Mouse (Mus musculus) MN1 (cell line): ENCODE data around the gene Xylt1.

Experiments used
- DNase-seq: peaks from one replicate; pipeline ENCODE4 v3.0.0-alpha.2; 2016; ENCODE audit warnings: low spot score

Xylt1 gene

DNA sequence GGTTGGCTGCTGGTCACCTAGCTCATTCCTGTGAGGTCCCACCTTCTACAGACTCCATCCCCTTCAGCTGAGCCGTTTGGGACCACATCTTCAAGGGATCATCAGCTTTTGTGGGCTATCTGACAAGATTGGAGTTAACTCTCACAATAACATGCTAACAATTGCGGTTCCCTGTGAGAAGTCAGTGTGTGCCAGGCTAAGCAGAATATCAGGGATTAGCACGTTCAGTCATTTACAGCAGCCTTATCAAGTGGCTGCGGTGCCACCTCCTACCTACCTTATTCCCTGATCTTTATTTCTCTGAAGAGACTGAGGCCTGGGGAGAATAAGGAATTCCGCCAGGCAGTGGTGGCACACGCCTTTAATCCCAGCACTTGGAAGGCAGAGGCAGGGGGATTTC lies 13.6 kb downstream of the Xylt1 start:
- no peak for DNase-seq

DNA sequence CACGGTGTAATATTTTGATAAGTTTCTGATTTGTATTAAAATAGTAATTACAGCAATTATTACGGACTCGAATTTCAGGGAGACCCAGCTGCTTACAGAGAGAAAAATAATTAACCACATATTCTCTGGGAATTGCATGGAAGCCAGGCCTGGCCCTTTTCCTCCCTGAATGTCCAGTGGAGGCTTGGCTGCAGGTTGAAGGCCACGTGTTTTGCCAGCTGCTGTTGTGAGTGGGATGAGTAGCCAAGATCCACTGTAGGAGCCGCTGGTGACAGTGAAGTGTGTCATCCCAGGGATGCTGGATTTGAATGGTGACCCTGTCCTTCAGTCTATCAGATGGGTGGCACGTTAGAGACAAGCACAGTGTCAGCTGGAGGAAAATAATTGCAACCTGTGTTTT lies 14.7 kb downstream of the Xylt1 start:
- no peak for DNase-seq

DNA sequence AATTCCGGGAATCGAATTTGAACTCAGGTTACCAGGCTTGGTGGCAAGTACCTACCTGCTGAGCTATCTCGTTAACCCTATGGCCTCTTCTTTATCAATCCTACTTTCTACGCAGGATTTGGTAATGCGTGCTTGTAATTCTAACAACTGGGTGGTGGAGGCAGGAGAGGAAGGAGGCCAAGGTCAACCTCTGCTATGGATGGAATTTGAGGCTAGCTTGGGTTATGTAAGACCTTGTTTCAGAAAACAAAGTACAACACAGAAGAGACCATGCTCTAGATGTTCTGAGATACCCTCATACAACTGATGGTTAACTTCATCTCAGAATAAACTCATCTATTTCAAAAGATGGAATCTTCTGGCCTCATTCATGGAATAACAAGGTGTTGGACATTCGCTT lies 17.1 kb downstream of the Xylt1 start:
- DNase-seq: no peak

DNA sequence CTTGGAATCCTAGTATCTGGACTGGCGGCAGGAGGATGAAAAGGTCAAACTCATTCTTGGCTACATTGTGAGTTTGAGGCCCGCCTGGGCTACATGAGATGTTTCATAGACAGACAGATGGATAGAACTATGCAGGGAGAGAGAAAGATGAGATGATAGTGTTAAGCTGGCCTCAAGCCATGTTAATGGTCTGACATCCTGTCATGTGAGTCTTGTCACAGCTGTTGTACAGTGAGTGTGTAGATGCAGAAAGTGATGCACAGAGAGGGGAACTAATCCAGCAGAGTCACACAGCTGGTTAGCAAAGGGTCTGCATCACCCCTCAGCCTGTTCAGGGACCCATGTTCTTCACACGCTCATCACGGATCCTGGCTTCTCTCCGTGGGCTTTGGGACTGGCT lies 19.2 kb downstream of the Xylt1 start:
- DNase-seq: no peak

DNA sequence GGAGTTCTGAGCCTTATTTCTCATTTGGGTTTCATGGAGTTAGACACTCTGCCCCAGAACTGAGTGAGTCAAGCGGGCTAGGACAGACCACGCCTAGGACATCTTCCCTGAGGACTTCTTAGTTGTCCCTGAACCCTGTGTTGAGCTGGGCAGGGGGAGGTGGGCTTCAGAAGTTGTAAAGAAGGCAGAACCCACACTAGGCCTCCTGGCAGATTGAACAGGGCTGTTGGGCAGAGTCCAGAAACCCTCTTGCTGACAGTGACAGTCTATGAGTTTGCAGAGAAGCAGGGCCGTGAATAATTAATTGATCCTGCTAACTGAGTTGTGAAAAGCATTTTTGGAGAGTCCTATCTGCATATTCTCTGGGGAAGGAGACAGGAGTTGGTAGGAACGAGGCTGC lies 20.8 kb downstream of the Xylt1 start:
- DNase-seq: no peak

DNA sequence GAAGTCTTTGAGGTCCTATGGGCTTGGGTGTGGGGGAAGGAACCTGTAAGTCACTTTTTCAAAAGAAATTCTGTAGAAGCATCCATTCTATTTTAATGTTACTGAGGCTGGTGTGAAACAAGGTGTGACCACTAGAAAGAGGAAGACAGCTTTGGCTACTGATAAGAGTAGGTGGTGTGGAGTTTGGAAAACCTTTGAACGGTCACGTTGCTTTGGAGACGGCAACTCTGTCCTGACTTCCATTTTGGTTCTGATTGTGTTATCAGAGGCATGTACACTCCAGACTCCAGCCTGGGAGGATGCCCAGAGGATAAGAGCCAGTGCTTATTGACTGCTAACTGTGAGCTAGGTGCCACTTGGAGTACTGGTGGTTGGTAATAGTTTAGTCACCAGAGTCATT lies 25.6 kb downstream of the Xylt1 start:
- DNase-seq: no peak

DNA sequence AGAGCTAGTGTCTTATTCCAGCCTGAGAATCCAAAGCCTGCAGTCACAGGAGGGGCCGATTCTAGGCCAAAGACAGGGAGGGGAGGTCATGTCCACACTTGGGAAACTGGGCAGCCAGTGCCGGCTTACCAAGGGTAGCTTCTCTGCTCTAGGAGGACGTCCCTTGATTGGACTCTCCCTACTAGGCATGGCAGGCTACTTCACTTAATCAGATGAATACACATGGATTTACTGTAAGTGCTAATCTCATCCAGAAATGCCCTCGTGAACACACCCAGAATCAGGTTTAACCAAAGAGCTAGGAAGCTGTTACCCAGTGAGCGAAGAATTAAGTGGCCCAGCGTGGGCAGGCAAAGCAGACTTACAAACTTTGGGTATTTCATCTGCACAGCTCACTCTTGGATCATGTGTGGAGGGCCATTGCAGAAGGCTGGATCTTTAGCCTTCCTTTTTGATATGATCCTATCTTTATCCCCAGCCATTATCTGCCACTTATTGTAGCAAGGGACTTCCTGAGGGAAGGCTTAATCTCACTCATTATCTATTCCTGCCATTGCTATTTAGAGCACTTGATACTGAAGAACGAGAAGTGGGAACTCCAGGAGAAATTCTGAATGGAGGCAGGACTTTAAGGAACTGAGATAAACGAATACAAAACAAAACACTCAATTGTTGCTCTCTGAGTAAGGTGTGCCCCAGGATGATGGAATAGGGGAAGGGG lies 28.6 kb downstream of the Xylt1 start:
- no peak for DNase-seq

DNA sequence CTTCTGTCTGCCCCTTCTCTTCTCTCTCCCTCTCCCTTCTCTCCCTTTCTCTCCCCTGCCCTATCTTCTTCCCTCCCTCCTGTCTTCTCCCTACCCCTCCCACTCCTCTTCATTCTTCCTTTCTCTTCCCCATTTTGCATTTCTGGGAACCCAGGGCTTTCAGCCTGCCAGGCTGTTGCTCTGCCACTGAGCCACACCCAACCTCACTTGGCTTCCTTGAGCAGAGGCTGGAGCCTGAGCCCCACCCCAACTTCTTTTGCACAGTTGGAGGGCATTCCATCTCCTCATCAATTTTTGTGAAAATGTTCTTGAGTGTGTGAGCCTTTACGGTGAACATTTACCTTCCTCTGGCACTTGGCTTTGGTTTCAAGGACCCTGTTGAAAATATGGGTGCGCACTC lies 31.1 kb downstream of the Xylt1 start:
- DNase-seq: no peak

DNA sequence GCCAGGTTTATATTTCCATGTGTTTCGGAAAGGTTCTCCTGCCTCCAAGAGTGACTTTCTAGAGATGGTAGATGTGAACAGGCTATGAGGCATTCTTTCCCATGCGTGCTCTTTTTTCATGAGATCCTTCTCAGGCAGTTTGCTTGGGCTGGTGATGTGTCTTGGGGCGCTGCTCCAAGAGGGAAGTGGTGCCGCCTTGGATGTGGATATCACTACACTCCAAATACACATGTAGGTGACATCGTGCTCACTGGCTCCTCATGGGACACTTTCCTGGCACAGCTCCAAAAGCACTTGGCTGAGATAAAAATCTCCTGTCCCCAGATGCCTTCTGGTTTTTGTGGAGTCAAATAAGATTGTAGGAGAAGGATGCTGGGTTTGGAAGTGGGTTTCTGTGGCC lies 31.6 kb downstream of the Xylt1 start:
- DNase-seq: peak; percentile 8

DNA sequence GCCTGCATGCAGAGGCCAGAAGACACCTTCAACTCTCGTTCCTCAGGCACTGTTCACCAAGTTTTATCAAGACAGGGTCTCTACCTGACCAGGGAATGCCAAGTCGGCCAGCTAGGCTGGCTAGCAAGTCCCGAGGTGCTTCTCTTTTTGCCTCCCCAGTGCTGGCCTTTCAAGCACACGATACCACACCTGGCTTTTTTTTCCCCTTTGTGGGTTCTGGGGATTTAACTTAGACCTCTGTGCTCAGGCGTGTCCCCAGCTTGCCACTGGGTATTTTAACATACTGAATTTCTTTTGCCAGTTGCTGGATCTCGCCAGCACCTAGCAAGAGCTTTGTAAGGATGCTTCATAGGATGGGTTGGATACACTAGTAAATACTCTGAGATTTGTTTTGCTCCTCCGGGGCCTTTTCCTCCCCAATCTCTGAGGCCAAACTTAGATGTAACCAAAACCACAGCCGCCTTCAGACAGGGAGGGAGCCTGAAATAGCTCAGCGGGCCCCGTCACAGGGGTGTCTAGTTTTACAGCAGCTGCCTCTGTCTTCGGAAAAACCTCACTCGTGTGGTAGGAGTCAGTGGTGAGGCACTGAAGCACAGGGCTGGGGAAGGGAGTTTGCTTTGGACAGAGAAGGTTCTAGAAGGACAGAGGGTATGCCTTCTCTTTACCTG lies 33.7 kb downstream of the Xylt1 start:
- no peak for DNase-seq

DNA sequence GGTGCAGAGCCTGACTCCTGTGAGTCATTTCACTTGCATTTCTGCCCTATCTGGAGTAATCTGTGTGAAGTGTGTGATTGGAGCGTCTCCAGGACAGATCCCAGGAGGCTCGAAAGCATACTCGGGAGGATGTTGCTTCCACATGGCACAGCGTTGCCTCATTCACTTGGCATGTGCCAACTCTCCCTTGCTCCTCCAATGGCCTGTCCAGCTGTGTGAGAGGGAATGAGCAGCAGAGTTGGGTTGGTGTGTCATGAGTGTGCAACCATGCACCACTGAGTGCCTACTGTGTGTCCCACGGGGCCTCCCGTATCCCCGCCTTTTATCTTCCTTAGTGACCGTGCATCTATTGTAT lies 34.2 kb downstream of the Xylt1 start:
- DNase-seq: no peak

DNA sequence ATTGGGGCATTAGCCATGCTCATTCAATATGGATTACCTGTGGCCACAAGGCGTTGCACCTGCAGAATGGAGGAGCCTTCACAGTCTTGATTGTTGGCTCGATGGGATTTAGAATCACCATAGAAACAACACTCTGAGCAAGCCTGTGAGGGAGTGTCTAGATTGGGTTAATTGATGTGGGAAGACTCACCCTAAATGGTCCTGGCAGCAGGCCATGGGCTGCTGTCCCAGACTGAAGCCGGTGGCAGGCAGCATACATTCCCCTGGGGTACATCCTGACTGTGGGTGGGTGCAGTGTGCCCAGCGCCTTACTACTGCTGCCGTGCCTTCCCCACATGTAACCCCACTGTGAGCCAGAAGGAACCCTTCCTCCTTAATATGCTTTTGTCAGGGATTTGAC lies 38.3 kb downstream of the Xylt1 start:
- no peak for DNase-seq

DNA sequence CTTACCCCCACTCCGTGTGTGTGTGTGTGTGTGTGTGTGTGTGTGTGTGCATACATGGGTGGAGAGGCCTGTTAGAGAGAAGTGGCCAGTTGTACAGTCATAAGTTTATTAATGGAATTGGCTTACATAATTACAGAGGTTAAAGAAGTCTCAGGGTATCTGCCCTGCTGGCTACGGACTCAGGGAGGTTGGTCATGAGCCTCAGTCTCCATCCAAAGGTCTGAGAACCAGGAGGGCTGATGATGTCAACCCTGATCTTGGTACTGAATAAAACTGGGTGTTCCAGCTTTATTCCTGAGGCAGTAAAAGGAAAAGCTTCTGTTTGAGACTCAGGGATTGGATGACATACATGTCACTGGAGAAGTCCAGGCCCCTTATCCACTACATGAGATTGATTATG lies 39.1 kb downstream of the Xylt1 start:
- no peak for DNase-seq

DNA sequence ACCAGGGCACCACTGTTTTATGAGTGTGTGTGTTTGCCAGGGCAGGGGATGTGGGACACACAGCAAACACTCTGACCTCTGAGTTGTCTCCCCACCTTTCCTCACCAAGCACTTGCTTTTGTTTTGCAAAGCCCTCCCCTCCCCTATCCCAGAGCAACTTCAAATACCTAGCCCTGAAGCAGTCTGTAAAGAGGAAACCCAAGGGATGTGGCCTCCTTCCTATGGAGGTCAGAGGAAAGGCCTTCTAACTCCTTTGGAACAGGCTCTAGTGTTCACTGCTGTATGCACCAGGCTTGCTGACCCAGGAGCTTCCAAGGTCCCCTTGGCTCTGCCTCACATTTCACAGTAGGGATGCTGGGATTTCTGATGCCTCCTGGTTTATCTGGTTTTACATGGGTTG lies 39.5 kb downstream of the Xylt1 start:
- no peak for DNase-seq

DNA sequence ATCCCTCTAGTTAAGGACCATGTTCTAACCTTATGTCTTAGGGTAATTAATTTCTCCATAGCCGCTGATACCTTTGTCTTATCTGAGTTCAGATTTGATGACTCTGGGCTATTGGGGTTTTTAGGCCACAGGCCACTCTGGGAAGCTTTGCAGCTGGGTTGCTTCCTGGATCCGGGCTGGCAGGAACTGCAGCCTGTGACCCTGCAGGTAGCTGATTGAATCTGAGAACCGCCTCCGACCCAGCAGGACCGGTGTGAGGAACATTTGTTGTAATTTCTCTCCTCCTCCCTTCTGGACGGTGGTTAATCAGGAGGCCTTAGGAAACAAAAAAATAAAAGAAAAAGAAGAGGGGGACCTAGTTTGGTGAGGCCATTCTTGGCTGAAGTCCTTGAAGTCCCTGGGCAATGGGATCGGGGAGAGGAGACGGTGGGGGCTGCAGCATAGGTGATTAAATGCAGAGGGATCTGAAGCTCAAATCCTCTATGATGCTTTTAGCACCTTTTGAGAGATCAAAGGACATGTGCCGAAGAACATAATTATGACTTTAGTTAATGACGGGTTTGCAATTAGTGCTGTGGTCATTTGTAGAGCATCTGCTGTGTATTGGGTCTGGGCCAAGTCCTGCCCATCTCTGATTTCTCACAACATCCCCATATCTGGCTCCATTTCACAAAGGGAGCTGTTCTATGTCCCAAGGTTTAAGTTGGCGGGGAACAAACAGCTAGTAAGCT lies 40.2 kb downstream of the Xylt1 start:
- no peak for DNase-seq

DNA sequence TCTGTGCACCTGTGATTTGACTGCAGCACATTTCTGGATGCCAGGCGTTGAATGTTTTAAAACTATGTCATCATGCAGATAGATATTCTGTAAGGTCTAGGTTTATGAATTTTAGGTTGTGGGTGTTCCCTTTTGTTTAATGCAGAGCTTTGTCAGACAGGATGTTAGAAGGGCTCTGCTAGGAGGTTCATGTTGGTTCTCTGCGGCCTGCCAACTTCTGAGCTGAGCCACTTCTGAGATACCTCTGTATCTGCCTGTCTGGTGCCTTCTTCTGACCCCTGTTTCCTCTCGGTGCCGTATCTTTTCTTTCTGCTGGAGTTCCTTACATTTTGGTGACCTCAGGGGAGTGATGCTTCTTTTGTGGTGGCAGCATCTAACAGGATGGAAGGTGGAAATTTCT lies 44.1 kb downstream of the Xylt1 start:
- DNase-seq: no peak

DNA sequence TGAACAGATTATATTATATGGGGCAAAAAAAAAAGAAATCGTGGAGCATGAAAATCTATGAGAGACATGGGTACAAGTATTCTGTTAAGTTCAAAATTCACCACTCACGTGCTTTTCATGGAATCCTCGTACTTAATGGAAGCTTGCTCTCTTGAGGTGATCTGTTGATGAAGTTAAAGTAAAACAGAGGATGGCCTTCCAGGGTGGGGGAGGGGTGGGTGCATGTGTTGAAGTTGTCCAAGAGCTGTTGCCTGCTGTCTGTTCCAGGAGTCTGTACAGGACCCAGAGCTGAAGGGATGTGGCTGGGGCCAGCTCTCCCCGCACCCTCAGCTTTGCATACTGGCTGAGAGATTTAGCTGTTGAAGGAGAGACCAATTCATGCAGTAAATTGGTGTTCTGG lies 45.6 kb downstream of the Xylt1 start:
- DNase-seq: no peak

DNA sequence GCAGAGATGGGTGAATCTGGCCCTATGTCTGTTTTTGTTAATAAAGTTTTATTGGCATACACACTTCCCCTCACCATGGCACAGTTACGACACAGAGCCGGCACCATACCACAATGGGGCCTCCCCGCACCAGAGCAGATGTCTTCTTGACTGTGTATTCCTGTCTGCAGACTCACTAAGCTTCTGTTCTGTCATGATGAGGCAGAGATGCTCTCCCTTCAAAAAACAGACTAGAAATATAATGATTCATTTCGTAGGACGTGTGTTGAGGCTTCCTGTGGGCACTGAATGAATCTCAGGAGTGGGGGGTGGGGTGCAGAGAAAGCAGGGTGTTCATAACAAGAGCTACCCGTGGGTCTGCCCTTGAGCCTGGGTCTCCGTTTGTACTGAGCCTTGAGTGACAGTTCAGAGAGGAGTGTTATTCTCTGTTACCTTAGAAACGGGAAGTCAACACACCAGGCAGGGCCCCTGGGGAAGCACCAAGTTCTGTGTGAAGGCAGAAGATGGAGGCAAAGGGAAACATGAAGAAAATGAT lies 48.0 kb downstream of the Xylt1 start:
- no peak for DNase-seq

DNA sequence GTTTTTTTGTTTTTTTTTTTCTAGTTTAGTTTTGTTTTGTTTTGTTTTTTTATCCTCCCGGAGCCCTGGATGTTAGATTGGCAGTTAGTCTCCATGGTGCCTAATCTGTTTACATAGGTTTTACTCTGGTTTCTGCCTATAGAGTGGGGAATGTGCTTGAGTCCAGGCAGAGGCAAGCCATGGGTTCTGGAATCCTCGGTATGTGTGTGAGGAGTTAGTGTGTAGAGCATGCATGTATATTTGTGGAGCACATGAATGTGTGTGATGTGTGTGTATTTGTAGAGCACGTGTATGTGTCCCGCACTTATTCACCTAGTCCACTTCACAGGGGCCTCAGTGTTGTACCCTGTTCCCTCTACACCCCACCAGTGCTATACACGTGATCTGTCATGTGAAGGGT lies 48.7 kb downstream of the Xylt1 start:
- DNase-seq: no peak

DNA sequence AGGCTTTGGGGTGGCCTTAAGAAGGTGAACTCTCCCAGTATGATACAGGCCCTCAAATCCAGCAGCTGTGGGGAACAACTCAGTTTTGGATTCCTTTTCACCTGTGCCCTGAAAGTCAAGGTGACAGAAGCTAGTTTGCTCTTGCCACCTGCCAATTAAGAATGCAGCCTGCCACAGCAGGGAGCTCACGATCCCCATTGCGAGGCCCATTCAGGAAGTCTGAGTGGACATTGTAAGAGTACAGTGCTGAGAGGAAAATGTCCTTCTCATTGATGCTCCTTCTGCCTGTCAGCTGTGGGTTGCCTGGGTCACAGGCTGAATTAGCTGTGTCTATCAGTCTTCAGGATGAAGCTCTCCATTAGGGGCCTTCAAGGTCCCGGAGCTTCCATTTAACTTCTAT lies 49.1 kb downstream of the Xylt1 start:
- DNase-seq: no peak

DNA sequence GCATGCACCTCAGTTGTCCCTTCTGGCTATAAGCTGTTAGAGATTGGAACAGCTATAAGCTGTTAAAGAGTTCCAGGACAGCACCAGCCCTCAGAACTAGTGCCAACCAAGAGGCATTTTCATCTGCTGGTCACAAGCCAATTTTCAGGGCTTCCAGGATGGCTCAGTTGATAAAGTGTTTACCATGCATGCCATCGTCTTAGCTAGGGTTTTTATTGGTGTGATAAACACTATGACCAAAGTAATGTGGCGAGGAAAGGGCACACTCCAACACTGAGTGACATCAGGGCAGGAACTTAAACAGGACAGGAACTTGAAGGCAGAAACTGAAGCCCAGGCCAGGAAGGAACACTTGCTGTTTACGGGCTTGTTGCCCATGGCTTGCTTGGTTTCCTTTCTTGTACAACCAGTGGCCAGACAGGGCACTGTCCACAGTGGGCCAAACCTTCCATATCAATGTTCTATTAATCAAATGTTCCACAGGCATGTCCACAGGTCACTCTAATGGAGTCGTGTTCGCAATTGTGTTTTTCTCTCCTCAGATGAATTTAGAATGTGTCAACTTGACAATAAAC lies 49.7 kb downstream of the Xylt1 start:
- DNase-seq: no peak

DNA sequence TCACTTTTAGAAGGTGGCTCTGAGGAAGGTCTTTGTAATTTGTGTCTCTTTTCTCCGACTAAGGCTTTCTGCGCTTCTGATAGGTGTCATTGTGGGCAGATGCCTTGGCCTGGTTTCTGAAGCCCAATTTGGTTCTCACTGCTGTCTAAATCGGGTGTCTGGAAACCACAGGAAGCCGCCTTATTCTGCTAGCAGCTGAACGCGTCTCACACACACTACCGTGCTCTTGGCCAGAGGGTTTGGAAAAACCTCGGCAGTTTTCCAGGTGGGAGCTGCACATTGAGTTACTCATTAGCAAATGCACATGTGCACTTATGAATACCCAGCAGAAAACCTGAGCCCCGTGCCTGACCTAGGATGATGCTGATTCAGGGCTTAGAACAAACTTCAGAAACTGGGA lies 52.9 kb downstream of the Xylt1 start:
- no peak for DNase-seq

DNA sequence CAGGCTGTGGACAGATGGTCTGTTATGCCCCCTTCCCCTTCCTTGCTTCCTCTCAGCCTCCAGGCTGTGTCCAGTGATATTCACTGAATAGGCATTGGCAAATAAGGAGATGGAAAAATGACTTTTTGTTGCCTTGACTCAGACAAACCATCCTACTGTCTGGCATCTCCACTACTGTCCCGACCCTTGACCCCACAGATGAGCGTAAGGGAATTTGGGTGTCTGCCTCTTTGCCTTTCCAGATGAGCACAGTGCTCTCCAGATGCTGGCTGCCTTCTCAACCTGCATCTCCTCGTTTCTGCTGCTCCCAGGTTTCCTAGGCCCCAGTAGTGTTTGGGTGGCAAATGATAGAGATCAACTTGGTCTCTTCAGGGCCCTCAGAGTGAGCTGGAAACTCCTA lies 54.3 kb downstream of the Xylt1 start:
- DNase-seq: no peak
